Mouse (Mus musculus) bone marrow macrophage, adult 2 months (primary cell): ENCODE results near the gene Baz2b.

Experiments
- CTCF ChIP-seq: IDR thresholded peaks from 2 replicates; pipeline ENCODE4 v1.5.1; 2012; ENCODE audit warnings: low read depth, mild to moderate bottlenecking, low read length, moderate library complexity
- POLR2A ChIP-seq: IDR thresholded peaks from 2 replicates; pipeline ENCODE4 v1.6.1; 2012; ENCODE audit warnings: mild to moderate bottlenecking, low read depth, low read length, borderline replicate concordance

DNA sequence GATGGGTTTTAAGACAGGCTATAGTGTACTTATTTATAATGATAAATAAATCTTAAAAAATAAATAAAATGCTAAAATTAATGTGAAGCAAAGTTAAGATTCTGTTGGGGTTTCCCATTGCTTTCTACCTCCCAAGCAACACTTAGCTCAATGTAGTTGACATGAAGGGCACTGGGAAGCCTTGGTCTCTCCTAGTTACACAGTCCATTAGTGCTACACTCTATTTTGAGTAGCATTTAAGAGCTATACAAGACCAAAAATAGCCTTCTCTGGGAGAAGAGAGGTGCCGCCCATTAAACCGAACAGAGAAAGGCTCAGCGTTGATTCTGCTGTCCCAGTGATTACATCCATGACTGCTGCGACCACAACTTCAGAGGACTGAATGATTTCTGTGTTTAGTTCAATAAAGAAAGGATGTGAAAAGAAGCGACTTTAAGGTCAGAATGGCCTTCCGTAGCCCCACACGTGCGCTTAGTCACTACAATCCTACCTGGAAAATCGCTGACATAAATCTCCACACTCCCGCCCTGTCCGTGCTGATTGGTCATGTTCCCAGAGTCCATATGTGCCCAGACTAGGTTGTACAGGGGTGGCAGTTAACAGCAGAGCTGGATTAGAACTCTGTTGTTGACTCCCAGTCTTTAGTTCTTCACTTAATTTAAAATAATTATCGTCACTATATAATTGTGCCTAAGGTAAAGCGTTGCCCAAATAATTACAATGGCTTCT lies 257.2 kb downstream of the Baz2b start:
- TF ChIP-seq CTCF (no peak), POLR2A (no peak)
